Mouse (Mus musculus) stomach, postnatal 0 days (tissue): ENCODE results near the gene Sass6. TPM values are rescaled to one million over a fixed set of nuclear protein-coding genes. Genes with fewer than 3 reads are reported as not detected.
"Not testable (repeated sequence)": the region's sequence is repeated elsewhere in the genome, so short reads cannot be mapped to it uniquely, and the experiment has no call there.

Source experiments
- ATAC-seq: fragments of 200-750 bp; cut with Nextera tagmentation; 2 replicates; pipeline ENCODE4 v1.8.0; 2017; ENCODE audit not compliant: low FRiP score, low TSS enrichment
- DNase-seq: peaks from one replicate; pipeline ENCODE4 v3.0.0-alpha.2; 2016; ENCODE audit warnings: low spot score
- H3K27ac ChIP-seq: fragments of 300-500 bp; sonication (generic); replicated peaks from 2 replicates; pipeline ENCODE4 v1.5.1; 2014; ENCODE audit warnings: mild to moderate bottlenecking, control low read depth
- H3K27me3 ChIP-seq: fragments of 300-500 bp; sonication (generic); 2 replicates; pipeline ENCODE4 v1.6.1; 2014; ENCODE audit warnings: low read length; ENCODE audit not compliant: control insufficient read depth, insufficient read depth
- H3K36me3 ChIP-seq: fragments of 300-500 bp; sonication (generic); 2 replicates; pipeline ENCODE4 v1.6.1; 2014; ENCODE audit warnings: low read length, mixed read lengths; ENCODE audit not compliant: control insufficient read depth, insufficient read depth
- H3K4me1 ChIP-seq: fragments of 300-500 bp; sonication (generic); replicated peaks from 2 replicates; pipeline ENCODE4 v1.6.1; 2014; ENCODE audit warnings: antibody characterized with exemption; ENCODE audit not compliant: control insufficient read depth, insufficient read depth
- H3K4me2 ChIP-seq: fragments of 300-500 bp; sonication (generic); replicated peaks from 2 replicates; pipeline ENCODE4 v1.6.1; 2014; ENCODE audit warnings: low read depth, mild to moderate bottlenecking, control low read depth, moderate library complexity
- H3K4me3 ChIP-seq: fragments of 300-500 bp; sonication (generic); 2 replicates; pipeline ENCODE4 v1.5.1; 2014; ENCODE audit warnings: low read depth, low read length, control low read depth
- H3K9ac ChIP-seq: fragments of 300-500 bp; sonication (generic); 2 replicates; pipeline ENCODE4 v1.6.1; 2014; ENCODE audit warnings: mild to moderate bottlenecking, low read length, control low read depth, mixed read lengths
- H3K9me3 ChIP-seq: fragments of 300-500 bp; sonication (generic); 2 replicates; pipeline ENCODE4 v1.6.1; 2016; ENCODE audit warnings: low read length; ENCODE audit not compliant: control insufficient read depth
- CTCF ChIP-seq: IDR thresholded peaks from 2 replicates; pipeline ENCODE4 v1.5.1; 2016; ENCODE audit warnings: antibody characterized with exemption, low read depth, mild to moderate bottlenecking, moderate library complexity
- EP300 ChIP-seq: optimal IDR thresholded peaks from 2 replicates; pipeline ENCODE3; 2016; ENCODE audit warnings: antibody characterized with exemption
- WGBS: fragments of 180-500 bp; shearing (Covaris S2); extraction: QIAGEN DNeasy Blood & Tissue Kit; methylation state at CpG from one replicate; pipeline ENCODE4 v1.1.7; 2014; 5-methylcytosine and 5-hydroxymethylcytosine counted together
- polyA plus RNA-seq: library from polyadenylated mRNA; unstranded; fragments of >200 nt; fragmentation: Nextera tagmentation; extraction: Ambion mirVana; gene quantifications from 2 replicates; pipeline ENCODE4 v1.2.1, GENCODE M21; 2015

Sass6 gene
- polyA plus RNA-seq: 5.0 TPM in 2 replicates

DNA sequence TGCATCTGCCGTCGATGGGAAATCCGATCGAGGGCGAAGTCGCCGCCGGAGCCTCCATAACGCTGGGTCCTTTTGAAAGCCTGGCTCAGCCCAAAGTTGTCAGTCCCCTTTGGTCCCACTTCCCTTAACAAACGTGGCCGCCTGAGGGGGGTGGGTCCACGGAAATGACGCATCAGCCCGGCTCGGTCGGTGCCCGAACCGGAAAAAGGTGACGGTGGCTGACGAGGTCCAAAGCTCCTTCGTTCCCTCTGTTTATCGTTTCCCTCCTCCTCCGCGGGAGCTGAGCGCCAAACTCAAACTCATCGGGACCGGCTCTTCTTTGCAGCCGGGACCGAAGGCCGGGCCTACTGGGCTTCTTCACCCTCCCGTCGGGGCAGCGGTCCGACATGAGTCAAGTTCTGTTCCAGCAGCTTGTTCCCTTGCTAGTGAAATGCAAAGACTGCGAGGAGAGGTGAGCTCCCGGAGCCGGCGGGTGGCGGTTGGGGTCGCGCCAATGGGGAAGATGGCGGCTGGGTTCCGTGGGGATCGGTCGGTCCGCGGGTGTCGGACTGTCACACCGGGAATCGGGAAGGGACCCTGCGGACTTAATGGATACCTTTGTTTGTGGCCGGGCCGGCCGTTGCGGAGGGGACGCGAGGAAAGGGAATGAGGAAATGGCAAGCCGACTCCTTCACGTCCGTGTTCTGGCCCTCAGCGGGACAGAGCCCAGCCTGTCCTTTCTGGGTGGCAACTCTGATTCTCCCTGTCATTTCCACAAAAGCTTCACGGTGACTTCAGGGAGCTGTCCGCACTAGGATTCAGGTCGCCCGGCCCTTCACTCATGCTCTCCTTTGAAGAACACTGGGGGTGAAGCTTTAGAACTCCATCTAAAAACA lies at the start of gene Sass6:
Gene Sass6 (plus strand): TSS at position 255 of the 875 bp plus-strand sequence.
- Histone ChIP-seq H3K27me3 (no peaks in the 10 kb centered on the region), H3K9me3 (no peaks in the 10 kb centered on the region), H3K4me2 (peak within 1 kb of the TSS; percentile 86), H3K27ac (peak within 1 kb of the TSS; percentile 86), H3K9ac (peak within 1 kb of the TSS; percentile 84), H3K4me1 (no peaks in the 10 kb centered on the region), H3K36me3 (peaks cover 6% of the 10 kb centered on the region), H3K4me3 (peak within 1 kb of the TSS; percentile 88)
- DNase-seq (peak; percentile 99), ATAC-seq (peak; percentile 97)
- TF ChIP-seq EP300 (peak; percentile 86), CTCF (no peak)
- WGBS: under 1% methylated on average over 65 of the region's 65 CpGs

DNA sequence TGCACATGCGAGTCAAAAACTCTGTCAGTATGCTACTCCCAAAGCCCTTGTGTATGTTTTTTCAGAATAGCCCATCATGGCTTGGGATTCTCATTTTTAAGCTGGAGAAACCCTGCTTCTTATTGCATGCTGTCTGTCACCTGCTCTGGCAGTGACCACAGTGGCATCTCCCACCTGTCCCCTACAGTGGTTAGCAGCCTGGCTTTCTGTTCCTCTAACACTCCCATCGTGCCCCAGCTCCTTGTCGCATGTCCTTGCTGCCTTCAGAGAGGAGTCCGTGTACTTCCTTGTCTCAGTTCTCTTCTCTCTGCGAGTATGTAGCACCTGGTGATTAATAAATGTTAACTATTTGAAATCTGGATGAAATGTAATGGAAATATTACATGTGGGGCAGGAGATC lies 47.4 kb upstream of the Sass6 start:
- no peak overlapping the region for H3K4me2 ChIP-seq
- no peaks in the 10 kb centered on the region for H3K27me3 ChIP-seq
- H3K36me3 ChIP-seq: peaks cover 10% of the 10 kb centered on the region; the same call in 1 of the 2 replicates
- no peak for DNase-seq
- 83% methylated on average over 5 of the region's 5 CpGs for WGBS
- no peak overlapping the region for H3K27ac ChIP-seq
- no peaks in the 10 kb centered on the region for H3K4me1 ChIP-seq
- H3K9ac ChIP-seq: no peak overlapping the region
- TF ChIP-seq CTCF (no peak), EP300 (no peak)
- H3K9me3 ChIP-seq: no peaks in the 10 kb centered on the region
- H3K4me3 ChIP-seq: no peak overlapping the region
- no peak for ATAC-seq

DNA sequence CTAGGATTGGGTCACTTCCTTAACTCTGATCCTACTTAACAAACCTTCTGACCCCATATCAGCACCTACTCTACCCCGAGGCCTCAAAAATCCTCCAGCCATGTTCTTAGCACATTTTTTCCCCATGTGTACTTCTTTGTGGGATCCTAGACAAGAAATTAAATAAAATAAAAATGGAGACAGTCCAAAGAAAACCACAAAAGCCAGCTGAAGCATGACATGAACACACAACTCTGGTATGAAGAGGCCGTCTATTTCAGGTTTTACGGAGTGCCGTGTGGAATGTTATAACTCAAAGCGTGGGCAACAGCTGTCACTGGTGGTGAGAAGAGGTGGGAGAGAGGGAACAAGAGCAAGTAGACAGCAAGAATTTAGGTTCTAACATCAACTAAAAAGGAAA lies 43.4 kb upstream of the Sass6 start:
- ATAC-seq: no peak
- no peak overlapping the region for H3K27ac ChIP-seq
- H3K27me3 ChIP-seq: no peaks in the 10 kb centered on the region
- H3K9me3 ChIP-seq: no peaks in the 10 kb centered on the region
- H3K9ac ChIP-seq: no peak overlapping the region
- no peak overlapping the region for H3K4me3 ChIP-seq
- no peak for TF ChIP-seq CTCF
- TF ChIP-seq EP300: no peak
- peaks cover 10% of the 10 kb centered on the region; the same call in 1 of the 2 replicates for H3K36me3 ChIP-seq
- no peak for DNase-seq
- WGBS: 83% methylated on average over 5 of the region's 5 CpGs
- no peak overlapping the region for H3K4me2 ChIP-seq
- H3K4me1 ChIP-seq: no peaks in the 10 kb centered on the region

DNA sequence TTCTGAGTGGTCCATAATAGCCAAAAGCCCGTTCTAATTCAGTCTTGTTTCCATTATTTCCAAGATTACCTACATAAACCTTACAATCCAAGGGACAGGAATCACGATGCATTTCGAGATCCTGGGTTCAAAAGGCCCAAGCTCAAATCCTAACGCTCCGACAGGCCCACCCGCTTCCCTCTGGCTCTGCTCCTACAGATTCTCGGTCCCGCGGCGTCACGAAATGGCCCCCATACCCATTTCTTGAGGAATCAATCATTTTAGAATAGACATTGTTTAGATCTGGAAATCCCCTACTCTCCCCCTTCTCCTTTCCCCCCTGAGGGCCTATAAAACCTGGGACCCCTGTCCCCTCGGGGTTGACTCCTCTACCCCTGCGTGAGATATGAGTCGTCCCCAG lies 33.5 kb upstream of the Sass6 start:
- H3K27ac ChIP-seq, H3K9ac ChIP-seq, H3K4me1 ChIP-seq, H3K27me3 ChIP-seq, DNase-seq, H3K9me3 ChIP-seq, H3K4me2 ChIP-seq, H3K4me3 ChIP-seq, ATAC-seq, H3K36me3 ChIP-seq: not testable (repeated sequence)
- WGBS: 90% methylated on average over 13 of the region's 14 CpGs

DNA sequence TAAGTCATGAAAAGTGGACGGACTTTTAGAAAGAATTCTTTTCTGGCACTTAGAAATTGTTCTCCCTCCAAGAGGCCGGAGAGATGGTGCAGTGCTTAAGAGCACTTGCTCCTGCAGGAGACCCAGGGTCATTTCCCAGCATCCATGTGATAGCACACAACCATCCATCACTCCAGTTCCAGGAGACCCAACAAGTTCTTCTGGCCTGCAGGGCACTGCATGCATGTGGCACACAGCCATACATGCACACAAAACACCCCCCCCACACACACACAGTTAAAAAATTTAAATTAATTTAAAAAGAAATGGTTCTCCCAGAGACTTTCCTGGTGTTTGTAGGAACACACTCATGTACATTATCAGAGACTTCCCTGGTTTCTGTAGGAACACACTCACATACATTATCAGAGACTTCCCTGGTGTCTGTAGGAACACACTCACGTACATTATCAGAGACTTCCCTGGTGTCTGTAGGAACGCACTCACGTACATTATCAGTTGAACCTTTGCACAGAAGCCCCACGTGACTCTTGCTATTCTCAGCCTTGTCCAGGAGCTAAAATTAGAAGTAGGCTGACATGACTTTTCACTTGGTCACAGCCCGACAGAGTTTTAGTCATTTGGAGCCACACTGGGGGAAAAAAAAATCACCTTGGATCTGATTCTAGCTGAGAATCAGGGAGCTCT lies 32.2 kb upstream of the Sass6 start, which contains the start of gene Lrrc39:
Gene Lrrc39 (plus strand): TSS at position 566 of the 687 bp plus-strand sequence.
- no peaks in the 10 kb centered on the region for H3K36me3 ChIP-seq
- peak within 1 kb of the TSS; percentile 32 for H3K4me2 ChIP-seq
- peak; percentile 54 for DNase-seq
- H3K27me3 ChIP-seq: no peaks in the 10 kb centered on the region
- no peak within 1 kb of the TSS for H3K27ac ChIP-seq
- no peak within 1 kb of the TSS for H3K4me3 ChIP-seq
- H3K9me3 ChIP-seq: no peaks in the 10 kb centered on the region
- peak; percentile 90 for ATAC-seq
- TF ChIP-seq CTCF: no peak
- no peak for TF ChIP-seq EP300
- H3K4me1 ChIP-seq: no peaks in the 10 kb centered on the region
- WGBS: 45% methylated on average over 7 of the region's 7 CpGs
- peak within 1 kb of the TSS; percentile 31; the same call in 1 of the 2 replicates for H3K9ac ChIP-seq
